Mouse (Mus musculus): ENCODE data around the gene Capn1. TPM values are rescaled to one million over a fixed set of nuclear protein-coding genes. Genes with fewer than 3 reads are reported as not detected.

The Capn1 gene
- polyA plus RNA-seq, 1 experiment: 68.9 TPM

- 82% methylated on average over 14 of the region's 14 CpGs for WGBS
- H3K4me1 ChIP-seq (ENCODE audit: control insufficient read depth, insufficient read depth, low read length): no peaks in the 10 kb centered on the region
- TF ChIP-seq CTCF (IDR thresholded peaks at IDR 0.05; ENCODE audit: insufficient read depth, low read length): no peak
- no peak for TF ChIP-seq POLR2A (IDR thresholded peaks at IDR 0.05; ENCODE audit: borderline replicate concordance, extremely low read depth, low read depth, low read length)
- no peak for DNase-seq
- no peak overlapping the region for H3K4me3 ChIP-seq (replicated peaks; ENCODE audit: extremely low read depth, low read depth, low read length)
These were observed 21.0 kb downstream of the Capn1 start for GRCm38 (mm10) chr19:5994711-5995110.

GRCm38 (mm10) chr19:5992012-5992411 lies 23.7 kb downstream of the Capn1 start:
- H3K4me3 ChIP-seq (replicated peaks; ENCODE audit: extremely low read depth, low read depth, low read length): no peak overlapping the region
- WGBS: 72% methylated on average over 7 of the region's 7 CpGs
- no peak for TF ChIP-seq POLR2A (IDR thresholded peaks at IDR 0.05; ENCODE audit: borderline replicate concordance, extremely low read depth, low read depth, low read length)
- TF ChIP-seq CTCF (IDR thresholded peaks at IDR 0.05; ENCODE audit: insufficient read depth, low read length): no peak
- DNase-seq: no peak
- H3K4me1 ChIP-seq (ENCODE audit: control insufficient read depth, insufficient read depth, low read length): no peaks in the 10 kb centered on the region

- no peak overlapping the region for H3K4me3 ChIP-seq (replicated peaks; ENCODE audit: extremely low read depth, low read depth, low read length)
- no peak for DNase-seq
- no peaks in the 10 kb centered on the region for H3K4me1 ChIP-seq (ENCODE audit: control insufficient read depth, insufficient read depth, low read length)
- TF ChIP-seq CTCF (IDR thresholded peaks at IDR 0.05; ENCODE audit: insufficient read depth, low read length) (no peak), POLR2A (IDR thresholded peaks at IDR 0.05; ENCODE audit: borderline replicate concordance, extremely low read depth, low read depth, low read length) (no peak)
- 78% methylated on average over 7 of the region's 7 CpGs for WGBS
These were observed 24.2 kb downstream of the Capn1 start for GRCm38 (mm10) chr19:5991467-5991866.

GRCm38 (mm10) chr19:5990921-5991320 lies 24.8 kb downstream of the Capn1 start:
- TF ChIP-seq POLR2A (IDR thresholded peaks at IDR 0.05; ENCODE audit: borderline replicate concordance, extremely low read depth, low read depth, low read length): no peak
- TF ChIP-seq CTCF (IDR thresholded peaks at IDR 0.05; ENCODE audit: insufficient read depth, low read length): no peak
- WGBS: 57% methylated on average over 1 of the region's 1 CpGs
- H3K4me1 ChIP-seq (ENCODE audit: control insufficient read depth, insufficient read depth, low read length): no peaks in the 10 kb centered on the region
- DNase-seq: no peak
- no peak overlapping the region for H3K4me3 ChIP-seq (replicated peaks; ENCODE audit: extremely low read depth, low read depth, low read length)

DNA sequence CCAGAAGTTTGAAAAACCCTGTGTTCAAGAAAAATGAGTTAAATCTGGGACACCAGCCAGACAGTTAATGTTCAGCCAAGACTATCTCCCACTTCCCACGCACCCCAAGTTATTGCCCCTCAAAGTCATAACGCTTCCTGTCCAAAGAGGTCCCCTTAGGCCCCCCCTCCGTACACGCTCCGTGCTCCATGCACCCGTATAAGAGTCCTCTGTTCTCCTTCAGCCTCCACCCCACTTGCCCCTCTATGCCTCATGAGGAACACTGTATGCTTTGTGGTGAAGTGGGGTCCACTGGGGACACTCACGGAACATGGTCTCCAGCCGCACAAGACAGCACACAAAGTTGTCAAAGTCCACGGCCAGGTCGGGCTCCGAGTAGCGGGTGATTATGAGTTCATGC lies 25.7 kb downstream of the Capn1 start:
- WGBS: 77% methylated on average over 12 of the region's 12 CpGs

DNA sequence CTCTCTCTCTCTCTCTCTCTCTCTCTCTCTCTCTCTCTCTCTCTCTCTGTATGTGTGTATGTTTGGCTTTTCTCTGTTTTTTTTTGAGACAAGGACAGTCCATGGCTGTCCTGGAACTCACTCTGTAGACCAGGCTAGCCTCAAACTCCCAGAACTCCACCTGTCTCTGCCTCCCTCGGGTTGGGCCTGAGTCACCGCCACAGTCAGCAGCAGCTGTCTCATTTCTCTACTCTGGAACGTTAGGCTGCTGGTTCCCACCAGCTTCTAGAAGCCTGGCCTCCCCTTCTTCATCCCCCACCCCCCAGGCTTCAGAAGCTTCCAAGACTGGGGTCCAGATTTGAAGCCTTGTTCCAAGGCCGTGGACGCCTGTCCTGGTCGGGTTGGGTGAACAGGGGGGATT lies 26.1 kb downstream of the Capn1 start:
- H3K4me1 ChIP-seq (ENCODE audit: control insufficient read depth, insufficient read depth, low read length): no peaks in the 10 kb centered on the region
- 56% methylated on average over 6 of the region's 6 CpGs for WGBS
- TF ChIP-seq CTCF (IDR thresholded peaks at IDR 0.05; ENCODE audit: insufficient read depth, low read length): no peak
- no peak for DNase-seq
- H3K4me3 ChIP-seq (replicated peaks; ENCODE audit: extremely low read depth, low read depth, low read length): no peak overlapping the region

More for the DNA sequence above, 25.7 kb downstream of the Capn1 start:
- Histone ChIP-seq H3K4me1 (ENCODE audit: control insufficient read depth, insufficient read depth, low read length) (no peaks in the 10 kb centered on the region), H3K4me3 (replicated peaks; ENCODE audit: extremely low read depth, low read depth, low read length) (no peak overlapping the region)
- TF ChIP-seq CTCF (IDR thresholded peaks at IDR 0.05; ENCODE audit: insufficient read depth, low read length) (no peak), POLR2A (IDR thresholded peaks at IDR 0.05; ENCODE audit: borderline replicate concordance, extremely low read depth, low read depth, low read length) (no peak)
- no peak for DNase-seq

GRCm38 (mm10) chr19:5988815-5989452 lies 26.8 kb downstream of the Capn1 start:
- TF ChIP-seq CTCF (IDR thresholded peaks at IDR 0.05; ENCODE audit: insufficient read depth, low read length) (no peak), POLR2A (IDR thresholded peaks at IDR 0.05; ENCODE audit: borderline replicate concordance, extremely low read depth, low read depth, low read length) (no peak)
- H3K4me1 ChIP-seq (ENCODE audit: control insufficient read depth, insufficient read depth, low read length): no peaks in the 10 kb centered on the region
- DNase-seq: peak; percentile 67
- no peak overlapping the region for H3K4me3 ChIP-seq (replicated peaks; ENCODE audit: extremely low read depth, low read depth, low read length)
- 8% methylated on average over 10 of the region's 13 CpGs for WGBS

DNA sequence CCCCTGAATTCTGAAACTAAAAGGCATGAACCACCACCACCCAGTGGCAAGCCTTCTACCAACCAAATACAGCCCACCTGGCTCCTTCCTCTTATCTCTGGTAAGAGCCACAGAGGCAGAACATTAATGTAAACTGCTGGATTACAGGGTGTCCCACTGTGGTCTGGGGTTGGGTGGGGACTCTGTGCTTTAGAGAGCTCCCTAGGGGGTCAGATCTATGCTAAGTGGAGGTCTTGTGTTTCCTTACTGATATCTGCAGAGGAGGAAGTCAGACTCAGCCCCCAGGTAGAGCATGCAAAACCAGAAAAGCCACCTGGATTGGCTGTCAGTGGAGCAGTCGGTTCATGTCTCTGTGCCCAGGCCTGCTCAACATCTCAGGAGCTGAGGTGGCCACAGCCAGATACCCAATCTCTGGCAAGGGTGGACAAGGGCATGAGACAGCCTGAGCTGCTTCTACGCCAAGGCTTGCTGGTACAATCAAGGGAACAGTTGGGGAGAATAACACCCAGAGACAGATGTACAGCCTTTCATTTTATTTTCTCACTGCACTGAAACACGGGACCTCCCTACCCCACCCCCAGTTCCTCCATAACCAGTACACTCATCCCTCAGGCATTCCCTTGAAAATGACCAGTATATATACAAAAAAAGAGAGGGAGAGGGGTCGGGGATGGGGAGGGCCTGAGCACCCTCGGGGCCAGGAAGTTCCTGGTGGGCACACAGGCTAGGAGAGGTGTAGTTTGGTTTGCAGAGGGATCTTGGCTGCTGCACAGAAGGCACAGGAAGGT lies 27.5 kb downstream of the Capn1 start:
- Histone ChIP-seq H3K4me3 (replicated peaks; ENCODE audit: extremely low read depth, low read depth, low read length) (no peak overlapping the region), H3K4me1 (ENCODE audit: control insufficient read depth, insufficient read depth, low read length) (no peaks in the 10 kb centered on the region)
- DNase-seq: no peak
- 59% methylated on average over 5 of the region's 5 CpGs for WGBS
- TF ChIP-seq CTCF (IDR thresholded peaks at IDR 0.05; ENCODE audit: insufficient read depth, low read length) (no peak), POLR2A (IDR thresholded peaks at IDR 0.05; ENCODE audit: borderline replicate concordance, extremely low read depth, low read depth, low read length) (no peak)

DNA sequence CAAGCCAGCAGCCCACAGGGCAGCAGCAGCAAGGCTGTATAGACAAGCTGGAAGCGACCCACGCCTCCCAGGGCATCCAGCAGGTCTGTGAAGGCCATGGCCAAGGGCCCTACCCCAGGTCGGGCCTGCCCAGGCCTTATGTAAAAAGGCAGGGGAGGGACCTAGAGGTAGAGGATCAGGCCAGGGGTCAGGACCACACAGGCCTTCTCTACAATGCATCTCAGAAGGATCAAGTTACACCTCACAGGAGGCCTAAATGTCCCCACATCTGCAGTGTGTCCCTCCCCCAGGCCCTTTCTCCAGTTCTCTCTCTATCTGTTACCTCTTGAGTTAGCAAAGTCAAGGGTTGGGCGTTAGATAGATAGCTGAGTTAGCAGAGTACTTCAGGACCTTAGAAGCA lies 29.7 kb downstream of the Capn1 start, which contains the start of gene Slc22a20:
Gene Slc22a20, minus strand, starts transcription at position 101 of the 400 bp plus-strand sequence.
- no peak for DNase-seq
- TF ChIP-seq POLR2A (IDR thresholded peaks at IDR 0.05; ENCODE audit: borderline replicate concordance, extremely low read depth, low read depth, low read length) (no peak), CTCF (IDR thresholded peaks at IDR 0.05; ENCODE audit: insufficient read depth, low read length) (no peak)
- WGBS: 59% methylated on average over 4 of the region's 4 CpGs
- Histone ChIP-seq H3K4me3 (replicated peaks; ENCODE audit: extremely low read depth, low read depth, low read length) (no peak within 1 kb of the TSS), H3K4me1 (ENCODE audit: control insufficient read depth, insufficient read depth, low read length) (no peaks in the 10 kb centered on the region)

- no peak overlapping the region for H3K4me3 ChIP-seq (replicated peaks; ENCODE audit: extremely low read depth, low read depth, low read length)
- TF ChIP-seq CTCF (IDR thresholded peaks at IDR 0.05; ENCODE audit: insufficient read depth, low read length): no peak
- TF ChIP-seq POLR2A (IDR thresholded peaks at IDR 0.05; ENCODE audit: borderline replicate concordance, extremely low read depth, low read depth, low read length): no peak
- WGBS: 75% methylated on average over 9 of the region's 9 CpGs
These were observed 35.2 kb downstream of the Capn1 start for GRCm38 (mm10) chr19:5980477-5980876.

More at GRCm38 (mm10) chr19:5980477-5980876, 35.2 kb downstream of the Capn1 start:
- H3K4me1 ChIP-seq (ENCODE audit: control insufficient read depth, insufficient read depth, low read length): no peaks in the 10 kb centered on the region
- no peak for DNase-seq

All from lung, adult 2 months (tissue).